Mouse (Mus musculus) CH12.LX (cell line): Measurements from ENCODE around the gene Tmeff2. TPM values are rescaled to one million over a fixed set of nuclear protein-coding genes. Genes with fewer than 3 reads are reported as not detected.

ENCODE experiments used
- DNase-seq: peaks from one replicate; pipeline ENCODE4 v3.0.0-alpha.2; 2013; ENCODE audit errors: extremely low read depth
- H3K27ac ChIP-seq: 2 replicates; pipeline ENCODE4 v1.5.1; 2012; ENCODE audit warnings: low read depth, mild to moderate bottlenecking, control low read depth, moderate library complexity; ENCODE audit not compliant: insufficient read depth
- H3K27me3 ChIP-seq: replicated peaks from 2 replicates; pipeline ENCODE3; 2012; ENCODE audit warnings: inconsistent platforms
- H3K36me3 ChIP-seq, 2 experiments: replicated peaks in 1 of 2; 2 replicates each; pipeline versions ENCODE3 to v1.6.1; 2012; ENCODE audit warnings: inconsistent platforms in 1 of 2, low read length in 1 of 2, mild to moderate bottlenecking in 1 of 2, mixed read lengths in 1 of 2, moderate library complexity in 1 of 2; ENCODE audit not compliant: control insufficient read depth in 1 of 2, insufficient read depth in 1 of 2
- H3K4me1 ChIP-seq, 2 experiments: 2 replicates each; pipeline ENCODE4 v1.6.1; 2012; ENCODE audit warnings: inconsistent platforms in 1 of 2, moderate library complexity in 1 of 2; ENCODE audit not compliant: insufficient read depth in 2 of 2, control insufficient read depth in 1 of 2
- H3K4me2 ChIP-seq: 2 replicates; pipeline ENCODE4 v1.6.1; 2012; ENCODE audit warnings: low read depth, mild to moderate bottlenecking, control low read depth; ENCODE audit not compliant: poor library complexity, insufficient read depth, severe bottlenecking
- H3K4me3 ChIP-seq, 3 experiments: fragments of 150-350 bp in 1 of 3; sonication (generic) in 1 of 3; replicated peaks in 1 of 3; 2 replicates each; pipeline versions ENCODE3 to v1.5.1; 2011 to 2012; ENCODE audit warnings: low read depth in 2 of 3, low read length in 2 of 3, mild to moderate bottlenecking in 2 of 3, moderate library complexity in 2 of 3, control low read depth in 1 of 3, improper control_type of control experiment in 1 of 3, inconsistent platforms in 1 of 3, mixed read lengths in 1 of 3; ENCODE audit not compliant: poor library complexity in 1 of 3
- H3K79me2 ChIP-seq: replicated peaks from 2 replicates; pipeline ENCODE4 v1.6.1; 2012; ENCODE audit warnings: mild to moderate bottlenecking, moderate library complexity; ENCODE audit not compliant: control insufficient read depth, poor library complexity, insufficient read depth, severe bottlenecking; ENCODE audit errors: extremely low read depth
- H3K9ac ChIP-seq: 2 replicates; pipeline ENCODE4 v1.6.1; 2012; ENCODE audit warnings: low read depth, mild to moderate bottlenecking, control low read depth, moderate library complexity; ENCODE audit not compliant: insufficient read depth
- H3K9me3 ChIP-seq: replicated peaks from 2 replicates; pipeline ENCODE3; 2012; ENCODE audit warnings: low read length, inconsistent platforms, mixed read lengths
- CHD1 ChIP-seq: IDR thresholded peaks from 2 replicates; pipeline ENCODE4 v1.6.1; 2012; ENCODE audit warnings: low read depth, low read length, improper control_type of control experiment, inconsistent platforms
- E2F4 ChIP-seq: IDR thresholded peaks from 2 replicates; pipeline ENCODE4 v1.6.1; 2011; ENCODE audit warnings: low read depth, low read length, improper control_type of control experiment; ENCODE audit not compliant: insufficient replicate concordance
- ELF1 ChIP-seq: IDR thresholded peaks from 2 replicates; pipeline ENCODE4 v1.6.1; 2014; ENCODE audit warnings: low read depth, mild to moderate bottlenecking, inconsistent platforms, low read length, improper control_type of control experiment
- ETS1 ChIP-seq: conservative IDR thresholded peaks from 2 replicates; pipeline ENCODE4 v1.6.1; 2012; ENCODE audit warnings: low read depth, mild to moderate bottlenecking, inconsistent platforms, low read length, improper control_type of control experiment, moderate library complexity
- GABPA ChIP-seq: IDR thresholded peaks from 2 replicates; pipeline ENCODE4 v1.6.1; 2012; ENCODE audit warnings: low read depth, low read length, improper control_type of control experiment, inconsistent platforms; ENCODE audit not compliant: insufficient replicate concordance
- IRF4 ChIP-seq: IDR thresholded peaks from 2 replicates; pipeline ENCODE4 v1.6.1; 2014; ENCODE audit warnings: low read depth, mild to moderate bottlenecking, inconsistent platforms, low read length, improper control_type of control experiment
- JUN ChIP-seq: IDR thresholded peaks from 2 replicates; pipeline ENCODE4 v1.6.1; 2011; ENCODE audit warnings: low read depth, mild to moderate bottlenecking, low read length, improper control_type of control experiment, moderate library complexity; ENCODE audit not compliant: insufficient read depth
- KAT2A ChIP-seq: IDR thresholded peaks from 2 replicates; pipeline ENCODE4 v1.6.1; 2012; ENCODE audit warnings: low read length, improper control_type of control experiment, inconsistent platforms; ENCODE audit not compliant: insufficient replicate concordance
- MAX ChIP-seq: IDR thresholded peaks from 2 replicates; pipeline ENCODE4 v1.6.1; 2011; ENCODE audit warnings: low read length, improper control_type of control experiment
- MYC ChIP-seq: IDR thresholded peaks from 2 replicates; pipeline ENCODE4 v1.6.1; 2011; ENCODE audit warnings: low read depth, mild to moderate bottlenecking, improper control_type of control experiment, low read length
- NELFE ChIP-seq: IDR thresholded peaks from 2 replicates; pipeline ENCODE4 v1.6.1; 2011; ENCODE audit warnings: low read depth, low read length, improper control_type of control experiment
- PAX5 ChIP-seq: IDR thresholded peaks from 2 replicates; pipeline ENCODE4 v1.6.1; 2012; ENCODE audit warnings: low read length, inconsistent platforms, mixed read lengths
- POLR2A ChIP-seq: IDR thresholded peaks from 2 replicates; pipeline ENCODE4 v1.6.1; 2011; ENCODE audit warnings: low read depth, mild to moderate bottlenecking, improper control_type of control experiment, low read length
- RAD21 ChIP-seq: IDR thresholded peaks from 2 replicates; pipeline ENCODE4 v1.6.1; 2011; ENCODE audit warnings: low read depth, mild to moderate bottlenecking, low read length, improper control_type of control experiment, moderate library complexity
- RCOR1 ChIP-seq: conservative IDR thresholded peaks from 2 replicates; pipeline ENCODE4 v1.6.1; 2012; ENCODE audit warnings: low read depth, mild to moderate bottlenecking, inconsistent platforms, low read length, improper control_type of control experiment
- SMC3 ChIP-seq: IDR thresholded peaks from 2 replicates; pipeline ENCODE4 v1.6.1; 2011; ENCODE audit warnings: low read depth, low read length, improper control_type of control experiment
- ZMIZ1 ChIP-seq: IDR thresholded peaks from 2 replicates; pipeline ENCODE4 v1.6.1; 2012; ENCODE audit warnings: low read depth, mild to moderate bottlenecking, inconsistent platforms, low read length, improper control_type of control experiment
- dilution Hi-C: fragments of 300-500 bp; cut with MboI; formaldehyde crosslinking; loops from 2 replicates; pipeline ENCODE4 v1.14.3; 2020; ENCODE audit warnings: low sequenced_read_pairs; ENCODE audit not compliant: extremely low pct_unique_long_range_greater_than_20kb, extremely low pct_ligation_motif_present
- in situ Hi-C: fragments of 300-500 bp; cut with MboI; formaldehyde crosslinking; loops from 3 replicates; pipeline ENCODE4 v1.14.3; 2019; ENCODE audit warnings: low sequenced_read_pairs, low pct_ligation_motif_present, low pct_unique_long_range_greater_than_20kb, mixed read lengths
- polyA plus RNA-seq: library from polyadenylated mRNA; unstranded; fragments of >175 nt; gene quantifications from 2 replicates; pipeline ENCODE4 v1.2.1, GENCODE M21; 2012; ENCODE audit warnings: low read depth; ENCODE audit not compliant: insufficient read length
- total RNA-seq, 2 experiments: library from RNA; depleted of rRNA; stranded (reverse); fragments of 300-350 nt in 1 of 2; fragments of >200 nt in 1 of 2; gene quantifications; 2 replicates each; pipeline ENCODE4 v1.2.3; 2012 to 2014

Tmeff2 gene
- total and polyA plus RNA-seq, 3 experiments, result not detected

DNA sequence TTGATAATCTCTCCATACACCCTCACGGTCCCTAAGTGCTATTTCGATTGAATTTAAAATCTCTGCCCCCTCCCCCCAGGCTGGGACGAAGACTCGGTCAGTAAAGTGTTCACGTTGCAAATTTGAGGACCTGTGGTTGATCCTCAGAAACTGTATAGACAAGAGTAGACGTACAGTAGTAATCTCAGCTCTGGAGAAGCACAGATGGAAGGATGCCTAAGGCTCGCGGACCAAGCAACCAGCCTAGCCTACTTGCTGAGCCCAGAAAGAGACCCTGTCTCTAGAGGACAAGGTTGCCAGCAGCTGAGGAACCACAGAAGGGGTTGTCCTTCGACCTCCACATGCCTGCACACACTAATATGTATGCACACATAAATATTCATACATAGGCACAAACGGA, 239.2 kb downstream of the Tmeff2 start:
- dilution Hi-C loops (no loop called here), in situ Hi-C loops (no loop called here)
- TF ChIP-seq IRF4, result no peak
- no peak for TF ChIP-seq CHD1
- no peak for TF ChIP-seq RCOR1
- TF ChIP-seq MAX, result no peak
- TF ChIP-seq ETS1, result no peak
- no peak for TF ChIP-seq POLR2A
- TF ChIP-seq ZMIZ1, result no peak
- TF ChIP-seq JUN, result no peak
- TF ChIP-seq MYC, result no peak
- TF ChIP-seq ELF1, result no peak
- TF ChIP-seq NELFE, result no peak
- H3K27ac ChIP-seq, result no peak overlapping the region
- no peaks in the 10 kb centered on the region for H3K9me3 ChIP-seq
- H3K9ac ChIP-seq, result no peak overlapping the region
- H3K27me3 ChIP-seq, result no peaks in the 10 kb centered on the region
- H3K79me2 ChIP-seq, result no peaks in the 10 kb centered on the region
- DNase-seq, result no peak
- no peaks in the 10 kb centered on the region for H3K4me1 ChIP-seq
- H3K4me2 ChIP-seq, result no peak overlapping the region
- H3K36me3 ChIP-seq, result no peaks in the 10 kb centered on the region
- no peak overlapping the region for H3K4me3 ChIP-seq

DNA sequence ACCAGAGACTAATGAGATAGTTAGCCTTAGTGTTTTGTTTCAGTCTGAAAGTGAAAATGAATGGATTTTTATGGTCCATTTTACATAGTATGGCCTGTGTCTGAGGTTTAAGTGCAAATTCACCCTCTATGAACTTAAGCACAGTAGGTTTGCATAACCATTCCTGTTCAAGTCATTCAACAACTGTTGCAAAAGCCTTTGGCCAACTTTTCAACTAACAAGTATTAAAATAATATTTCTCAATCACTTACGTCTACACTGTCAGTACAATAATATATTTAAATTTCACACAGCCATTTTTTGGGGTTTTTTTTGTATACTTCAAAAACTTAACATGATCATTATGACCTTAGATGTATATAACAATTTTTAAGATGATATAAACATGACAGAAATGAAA, 240.9 kb downstream of the Tmeff2 start:
- H3K79me2 ChIP-seq, result no peaks in the 10 kb centered on the region
- no peaks in the 10 kb centered on the region for H3K9me3 ChIP-seq
- no peak overlapping the region for H3K4me3 ChIP-seq
- TF ChIP-seq SMC3 (no peak), RAD21 (no peak), GABPA (no peak), ZMIZ1 (no peak), E2F4 (no peak), KAT2A (no peak), PAX5 (no peak), POLR2A (no peak)
- no peak overlapping the region for H3K27ac ChIP-seq
- no peaks in the 10 kb centered on the region for H3K4me1 ChIP-seq
- H3K36me3 ChIP-seq, result no peaks in the 10 kb centered on the region
- DNase-seq, result no peak
- H3K27me3 ChIP-seq, result no peaks in the 10 kb centered on the region
- no peak overlapping the region for H3K9ac ChIP-seq
- in situ Hi-C loops (no loop called here), dilution Hi-C loops (no loop called here)
- no peak overlapping the region for H3K4me2 ChIP-seq
